Mouse (Mus musculus) myocyte (in vitro differentiated cells): ENCODE data around the gene Apof.

Experiments
- CEBPB ChIP-seq: IDR thresholded peaks from 2 replicates; pipeline ENCODE4 v1.6.1; 2011; ENCODE audit warnings: mild to moderate bottlenecking, moderate library complexity; ENCODE audit not compliant: poor library complexity, insufficient read depth, severe bottlenecking
- MAX ChIP-seq: IDR thresholded peaks from one replicate; pipeline ENCODE4 v1.6.1; 2011; ENCODE audit warnings: low read depth, mild to moderate bottlenecking, control low read depth
- MYOD1 ChIP-seq, 3 experiments: IDR thresholded peaks; one replicate each; pipeline ENCODE4 v1.6.1; 2011; ENCODE audit warnings: control low read depth in 2 of 3, low read depth in 2 of 3, mild to moderate bottlenecking in 2 of 3, moderate library complexity in 1 of 3; ENCODE audit not compliant: insufficient read length in 2 of 3, control insufficient read depth in 1 of 3
- POLR2A ChIP-seq: IDR thresholded peaks from one replicate; pipeline ENCODE4 v1.6.1; 2011; ENCODE audit warnings: low read depth, mild to moderate bottlenecking, control low read depth, moderate library complexity; ENCODE audit not compliant: insufficient read length
- POLR2AphosphoS2 ChIP-seq: IDR thresholded peaks from one replicate; pipeline ENCODE4 v1.6.1; 2011; ENCODE audit warnings: low read depth, control low read depth; ENCODE audit not compliant: insufficient read length
- SRF ChIP-seq: IDR thresholded peaks from one replicate; pipeline ENCODE4 v1.6.1; 2011; ENCODE audit warnings: low read depth; ENCODE audit not compliant: control insufficient read depth, insufficient read length
- TCF12 ChIP-seq: IDR thresholded peaks from one replicate; pipeline ENCODE4 v1.6.1; 2011; ENCODE audit warnings: mild to moderate bottlenecking, control low read depth; ENCODE audit not compliant: poor library complexity, insufficient read depth, severe bottlenecking
- TCF3 ChIP-seq: IDR thresholded peaks from one replicate; pipeline ENCODE4 v1.6.1; 2011; ENCODE audit warnings: low read depth, control low read depth; ENCODE audit not compliant: insufficient read length
- USF1 ChIP-seq: IDR thresholded peaks from one replicate; pipeline ENCODE4 v1.6.1; 2011; ENCODE audit warnings: low read depth, mild to moderate bottlenecking, control low read depth, moderate library complexity

GRCm38 (mm10) chr10:128278158-128278557, 9.7 kb downstream of the Apof start:
- TF ChIP-seq POLR2A (no peak), MYOD1 (IDR thresholded peaks at IDR 0.05; ENCODE audit: control insufficient read depth in 1 of 3, insufficient read length in 2 of 3, low read depth in 2 of 3) (no peak), MAX (no peak), SRF (no peak), TCF3 (no peak), TCF12 (no peak), CEBPB (no peak), USF1 (no peak), POLR2AphosphoS2 (no peak)
